Mouse (Mus musculus): ENCODE data around the gene Med13l.
A peak's percentile ranks its signal among the peaks of the same experiment; 100 is the strongest.

- TF ChIP-seq POLR2A (IDR thresholded peaks at IDR 0.05; ENCODE audit: control insufficient read depth, extremely low read depth, insufficient read depth, low read length, poor library complexity): 0 out of 2 replicates have a peak, but pooled peaks have one; percentile 11
- no peak for TF ChIP-seq CTCF (IDR thresholded peaks at IDR 0.05; ENCODE audit: borderline replicate concordance, control insufficient read depth, extremely low read depth, insufficient read depth, low read length, poor library complexity)
Observed at GRCm38 (mm10) chr5:118513629-118514526, 46.6 kb upstream of the Med13l start.
